Mouse (Mus musculus) lung, adult 2 months (tissue): ENCODE measurements around the gene Nfe2l1.

Experiments
- CTCF ChIP-seq: fragments of 200-500 bp; IDR thresholded peaks from 2 replicates; pipeline ENCODE4 v1.5.1; 2011; ENCODE audit warnings: mild to moderate bottlenecking, low read length, control low read depth; ENCODE audit not compliant: insufficient read depth
- POLR2A ChIP-seq: fragments of 200-500 bp; IDR thresholded peaks from 2 replicates; pipeline ENCODE4 v1.6.1; 2011; ENCODE audit warnings: low read depth, mild to moderate bottlenecking, control low read depth, low read length, borderline replicate concordance; ENCODE audit errors: extremely low read depth

- no peak for TF ChIP-seq CTCF
- TF ChIP-seq POLR2A: no peak
Measured at GRCm38 (mm10) chr11:96839877-96840276, 10.1 kb upstream of the Nfe2l1 start.
